In genomic region chr10:128434681-128435080, GRCm38 (mm10) we compare ENCODE assay signal across 15 mouse cellular contexts. TPM values are rescaled to one million over a fixed set of nuclear protein-coding genes. Genes with fewer than 3 reads are reported as not detected.
DNase-seq lines count a peak whose midpoint lies in the region; ATAC-seq and TF ChIP-seq lines count a peak whose summit lies in the region.
"Had no signal": no experiment of that assay in that cellular context is flagged by ENCODE, and none has a peak within 500 bp of the region (broad histone marks: within the 10 kb centered on the region; RNA-seq: fewer than 3 reads in every experiment).

No protein-coding gene starts in this region.

- H3K4me3 ChIP-seq in heart, embryonic 13.5 days, result no peak overlapping the region
- H3K4me3 ChIP-seq in midbrain, postnatal 0 days (ENCODE audit: low read depth, low read length), result no peak overlapping the region
- no peak overlapping the region for H3K4me3 ChIP-seq in midbrain, embryonic 13.5 days (replicated peaks)
- H3K4me3 ChIP-seq: heart, adult 2 months; limb, embryonic 13.5 days had no signal

- no peak for ATAC-seq in heart, embryonic 13.5 days (ENCODE audit: extremely low read depth, insufficient number of reproducible peaks, low FRiP score, low TSS enrichment)
- ATAC-seq in midbrain, postnatal 0 days (ENCODE audit: low FRiP score), result no peak
- no peak for ATAC-seq in midbrain, embryonic 13.5 days
- ATAC-seq in megakaryocyte-erythroid progenitor cell, adult 5-6 weeks (replicated peaks; ENCODE audit: low FRiP score, low TSS enrichment, poor library complexity, severe bottlenecking), result peak; percentile 46; the same call in 1 of the 2 replicates
- ATAC-seq: forebrain, embryonic 16.5 days had no signal

- WGBS in heart, embryonic 13.5 days, result 77% methylated on average over 10 of the region's 10 CpGs
- 87% methylated on average over 10 of the region's 10 CpGs for WGBS in midbrain, postnatal 0 days
- 91% methylated on average over 10 of the region's 10 CpGs for WGBS in midbrain, embryonic 13.5 days

- peak overlapping the region; percentile 73; the same call in 1 of the 2 replicates for H3K27ac ChIP-seq in heart, embryonic 13.5 days (replicated peaks)
- H3K27ac ChIP-seq in midbrain, postnatal 0 days (ENCODE audit: low read depth, low read length), result no peak overlapping the region
- H3K27ac ChIP-seq in midbrain, embryonic 13.5 days, result no peak overlapping the region
- H3K27ac ChIP-seq: limb, embryonic 13.5 days had no signal

- no peaks in the 10 kb centered on the region for H3K9me3 ChIP-seq in heart, embryonic 13.5 days
- H3K9me3 ChIP-seq in midbrain, postnatal 0 days (ENCODE audit: low read length), result no peaks in the 10 kb centered on the region
- H3K9me3 ChIP-seq in midbrain, embryonic 13.5 days, result no peaks in the 10 kb centered on the region
- H3K9me3 ChIP-seq: limb, embryonic 13.5 days had no signal

- no peak overlapping the region for H3K4me2 ChIP-seq in heart, embryonic 13.5 days
- no peak overlapping the region for H3K4me2 ChIP-seq in midbrain, postnatal 0 days (ENCODE audit: low read depth, low read length, poor library complexity, severe bottlenecking)
- H3K4me2 ChIP-seq in midbrain, embryonic 13.5 days (replicated peaks), result no peak overlapping the region
- H3K4me2 ChIP-seq: limb, embryonic 13.5 days had no signal

- TF ChIP-seq CTCF in midbrain, postnatal 0 days (IDR thresholded peaks at IDR 0.05), result no peak

- peaks cover 91% of the 10 kb centered on the region for H3K36me3 ChIP-seq in heart, embryonic 13.5 days
- H3K36me3 ChIP-seq in midbrain, postnatal 0 days (ENCODE audit: insufficient read depth, low read length), result peaks cover 54% of the 10 kb centered on the region
- peaks cover 90% of the 10 kb centered on the region for H3K36me3 ChIP-seq in midbrain, embryonic 13.5 days

- H3K9ac ChIP-seq in heart, embryonic 13.5 days, result peak overlapping the region; percentile 64; the same call in 1 of the 2 replicates
- 0 out of 2 replicates have a peak overlapping the region, but pooled peaks have one; percentile 19 for H3K9ac ChIP-seq in midbrain, postnatal 0 days (replicated peaks; ENCODE audit: low read length, poor library complexity, severe bottlenecking)
- no peak overlapping the region for H3K9ac ChIP-seq in midbrain, embryonic 13.5 days (replicated peaks)
- H3K9ac ChIP-seq: limb, embryonic 13.5 days had no signal

- DNase-seq in heart, adult 9 months (ENCODE audit: low spot score in 2 of 2), result no peak
- no peak for DNase-seq in midbrain, postnatal 0 days (ENCODE audit: low spot score)
- DNase-seq in thymus, postnatal 14 days, result peak; percentile 65
- DNase-seq in right cerebral cortex, adult 2 months (ENCODE audit: low spot score in 2 of 2), result no peak
- no peak for DNase-seq in ovary, postnatal 36 days (ENCODE audit: low spot score)
- DNase-seq: kidney, postnatal 36 days; lung, postnatal 10 days; right cerebral cortex, postnatal 4 days had no signal

- H3K27me3 ChIP-seq in heart, embryonic 13.5 days (replicated peaks), result no peaks in the 10 kb centered on the region
- H3K27me3 ChIP-seq in midbrain, postnatal 0 days (ENCODE audit: insufficient read depth, low read length), result no peaks in the 10 kb centered on the region
- H3K27me3 ChIP-seq in midbrain, embryonic 13.5 days, result no peaks in the 10 kb centered on the region
- H3K27me3 ChIP-seq: limb, embryonic 13.5 days had no signal

- peaks cover 15% of the 10 kb centered on the region for H3K4me1 ChIP-seq in heart, embryonic 13.5 days
- H3K4me1 ChIP-seq in midbrain, postnatal 0 days (ENCODE audit: insufficient read depth, low read length), result no peaks in the 10 kb centered on the region
- no peaks in the 10 kb centered on the region; the same call in 1 of the 2 replicates for H3K4me1 ChIP-seq in midbrain, embryonic 13.5 days (replicated peaks)
- H3K4me1 ChIP-seq: limb, embryonic 13.5 days had no signal

RNA-seq across cellular contexts. Expression of gene Rnf41, which starts 23.2 kb away (rescaled TPM):
- polyA plus RNA-seq in heart, embryonic 13.5 days (2015; fragmentation: Nextera tagmentation; extraction: Ambion mirVana), result 26.8 and 27.0 TPM in 2 replicates
- 94.3 and 103 TPM in 2 replicates for total RNA-seq in midbrain, postnatal 0 days (2014; rRNA removed)
- polyA plus RNA-seq in midbrain, postnatal 0 days (2015; fragmentation: Nextera tagmentation; extraction: Ambion mirVana), result 91.6 and 93.8 TPM in 2 replicates
- 81.5 and 85.9 TPM in 2 replicates for polyA plus RNA-seq in midbrain, embryonic 13.5 days (2015; fragmentation: Nextera tagmentation; extraction: Ambion mirVana)
- 20.9 and 21.6 TPM in 2 replicates for total RNA-seq in megakaryocyte-erythroid progenitor cell, adult 5-6 weeks (2014; fragmentation: Nextera tagmentation)
- 8.8 and 12.9 TPM in 2 replicates for total RNA-seq in megakaryocyte-erythroid progenitor cell, adult 5-6 weeks (2017)

RNA-seq across cellular contexts. Expression of gene Nabp2, which starts 23.4 kb away (rescaled TPM):
- 58.0 and 63.9 TPM in 2 replicates for polyA plus RNA-seq in heart, embryonic 13.5 days (2015; fragmentation: Nextera tagmentation; extraction: Ambion mirVana)
- total RNA-seq in midbrain, postnatal 0 days (2014; rRNA removed), result 63.1 and 82.0 TPM in 2 replicates
- polyA plus RNA-seq in midbrain, postnatal 0 days (2015; fragmentation: Nextera tagmentation; extraction: Ambion mirVana), result 145 and 157 TPM in 2 replicates
- polyA plus RNA-seq in midbrain, embryonic 13.5 days (2015; fragmentation: Nextera tagmentation; extraction: Ambion mirVana), result 142 and 153 TPM in 2 replicates
- 63.0 and 130 TPM in 2 replicates for total RNA-seq in megakaryocyte-erythroid progenitor cell, adult 5-6 weeks (2014; fragmentation: Nextera tagmentation)
- 54.4 and 98.8 TPM in 2 replicates for total RNA-seq in megakaryocyte-erythroid progenitor cell, adult 5-6 weeks (2017)

RNA-seq across cellular contexts. Expression of gene Smarcc2, which starts 24.4 kb away (rescaled TPM):
- polyA plus RNA-seq in heart, embryonic 13.5 days (2015; fragmentation: Nextera tagmentation; extraction: Ambion mirVana), result 55.2 and 57.1 TPM in 2 replicates
- total RNA-seq in midbrain, postnatal 0 days (2014; rRNA removed), result 216 and 233 TPM in 2 replicates
- 129 and 143 TPM in 2 replicates for polyA plus RNA-seq in midbrain, postnatal 0 days (2015; fragmentation: Nextera tagmentation; extraction: Ambion mirVana)
- 200 and 212 TPM in 2 replicates for polyA plus RNA-seq in midbrain, embryonic 13.5 days (2015; fragmentation: Nextera tagmentation; extraction: Ambion mirVana)
- total RNA-seq in megakaryocyte-erythroid progenitor cell, adult 5-6 weeks (2014; fragmentation: Nextera tagmentation), result 98.5 and 119 TPM in 2 replicates
- total RNA-seq in megakaryocyte-erythroid progenitor cell, adult 5-6 weeks (2017), result 62.9 and 73.3 TPM in 2 replicates

RNA-seq across cellular contexts. Expression of gene Slc39a5, which starts 33.7 kb away (rescaled TPM):
- polyA plus RNA-seq in heart, embryonic 13.5 days (2015; fragmentation: Nextera tagmentation; extraction: Ambion mirVana), result 0.12 and 1.5 TPM in 2 replicates
- 0.16 and 0.61 TPM in 2 replicates for total RNA-seq in midbrain, postnatal 0 days (2014; rRNA removed)
- 0.16 and 0.27 TPM in 2 replicates for polyA plus RNA-seq in midbrain, postnatal 0 days (2015; fragmentation: Nextera tagmentation; extraction: Ambion mirVana)
- polyA plus RNA-seq in midbrain, embryonic 13.5 days (2015; fragmentation: Nextera tagmentation; extraction: Ambion mirVana), result 0.18 and 0.22 TPM in 2 replicates
- not detected in 2 replicates for total RNA-seq in megakaryocyte-erythroid progenitor cell, adult 5-6 weeks (2014; fragmentation: Nextera tagmentation)
- total RNA-seq in megakaryocyte-erythroid progenitor cell, adult 5-6 weeks (2017), result not detected in 2 replicates
- total RNA-seq: heart, adult 2 months had no signal
- polyA plus RNA-seq: C2C12; heart, adult 2 months had no signal

RNA-seq across cellular contexts. Expression of gene Ankrd52, which starts 57.8 kb away (rescaled TPM):
- 8.8 and 9.4 TPM in 2 replicates for polyA plus RNA-seq in heart, embryonic 13.5 days (2015; fragmentation: Nextera tagmentation; extraction: Ambion mirVana)
- 43.6 and 49.1 TPM in 2 replicates for total RNA-seq in midbrain, postnatal 0 days (2014; rRNA removed)
- polyA plus RNA-seq in midbrain, postnatal 0 days (2015; fragmentation: Nextera tagmentation; extraction: Ambion mirVana), result 7.8 and 9.9 TPM in 2 replicates
- polyA plus RNA-seq in midbrain, embryonic 13.5 days (2015; fragmentation: Nextera tagmentation; extraction: Ambion mirVana), result 13.0 and 14.8 TPM in 2 replicates
- total RNA-seq in megakaryocyte-erythroid progenitor cell, adult 5-6 weeks (2014; fragmentation: Nextera tagmentation), result 62.2 and 68.5 TPM in 2 replicates
- total RNA-seq in megakaryocyte-erythroid progenitor cell, adult 5-6 weeks (2017), result 8.3 and 11.7 TPM in 2 replicates
